Mouse (Mus musculus) G1E (cell line): Measurements from ENCODE around the gene Vmn1r196. TPM values are rescaled to one million over a fixed set of nuclear protein-coding genes. Genes with fewer than 3 reads are reported as not detected.

Experiments
- ATAC-seq: 2 replicates; pipeline ENCODE4 v1.8.0; 2016; ENCODE audit warnings: mild to moderate bottlenecking; ENCODE audit not compliant: insufficient number of reproducible peaks, poor library complexity, low FRiP score, severe bottlenecking; ENCODE audit errors: extremely low read depth
- DNase-seq: peaks from one replicate; pipeline ENCODE4 v3.0.0; 2012; ENCODE audit warnings: low spot score
- H3K27me3 ChIP-seq: 2 replicates; pipeline ENCODE4 v1.6.1; 2012; ENCODE audit warnings: mild to moderate bottlenecking, low read length, inconsistent platforms; ENCODE audit not compliant: insufficient read depth
- H3K36me3 ChIP-seq: replicated peaks from 2 replicates; pipeline ENCODE3; 2012; ENCODE audit warnings: mild to moderate bottlenecking, inconsistent platforms
- H3K4me1 ChIP-seq: 2 replicates; pipeline ENCODE4 v1.6.1; 2012; ENCODE audit warnings: low read depth, low read length, inconsistent platforms, mixed read lengths; ENCODE audit not compliant: insufficient read depth
- H3K4me3 ChIP-seq: 2 replicates; pipeline ENCODE4 v1.5.1; 2012; ENCODE audit warnings: low read depth, mild to moderate bottlenecking, inconsistent platforms, low read length, moderate library complexity, mixed read lengths
- H3K9me3 ChIP-seq: replicated peaks from 2 replicates; pipeline ENCODE4 v1.6.1; 2012; ENCODE audit warnings: inconsistent platforms
- CTCF ChIP-seq: IDR thresholded peaks from 2 replicates; pipeline ENCODE4 v1.5.1; 2012; ENCODE audit warnings: low read depth, low read length, inconsistent platforms, mixed read lengths
- GATA1 ChIP-seq: IDR thresholded peaks from 2 replicates; pipeline ENCODE4 v1.6.1; 2012; ENCODE audit warnings: borderline replicate concordance, low read length, inconsistent platforms, mixed read lengths
- GATA2 ChIP-seq: IDR thresholded peaks from 2 replicates; pipeline ENCODE4 v1.6.1; 2012; ENCODE audit warnings: low read depth, low read length, inconsistent platforms, borderline replicate concordance
- POLR2AphosphoS5 ChIP-seq: IDR thresholded peaks from 2 replicates; pipeline ENCODE4 v1.6.1; 2012; ENCODE audit warnings: low read depth, low read length, inconsistent platforms; ENCODE audit not compliant: insufficient replicate concordance
- TAL1 ChIP-seq: conservative IDR thresholded peaks from 2 replicates; pipeline ENCODE4 v1.6.1; 2012; ENCODE audit warnings: low read depth, low read length, inconsistent platforms, mixed read lengths
- polyA plus RNA-seq: library from polyadenylated mRNA; stranded (reverse); fragments of >175 nt; gene quantifications from 2 replicates; pipeline ENCODE4 v1.2.3, GENCODE M21; 2012
- total RNA-seq, 2 experiments: library from RNA; stranded (forward) in 1 of 2; stranded (reverse) in 1 of 2; fragments of 200-1000 nt in 1 of 2; fragments of >200 nt in 1 of 2; fragmentation: Nextera tagmentation in 1 of 2; gene quantifications; 2 replicates each; pipeline ENCODE4 v1.2.3; 2014 to 2017

Vmn1r196 gene
- total and polyA plus RNA-seq, 3 experiments: 0.05 TPM; not detected in 2

- ATAC-seq: no peak
These were observed 27.6 kb downstream of the Vmn1r196 start for GRCm38 (mm10) chr13:22317366-22317765.

DNA sequence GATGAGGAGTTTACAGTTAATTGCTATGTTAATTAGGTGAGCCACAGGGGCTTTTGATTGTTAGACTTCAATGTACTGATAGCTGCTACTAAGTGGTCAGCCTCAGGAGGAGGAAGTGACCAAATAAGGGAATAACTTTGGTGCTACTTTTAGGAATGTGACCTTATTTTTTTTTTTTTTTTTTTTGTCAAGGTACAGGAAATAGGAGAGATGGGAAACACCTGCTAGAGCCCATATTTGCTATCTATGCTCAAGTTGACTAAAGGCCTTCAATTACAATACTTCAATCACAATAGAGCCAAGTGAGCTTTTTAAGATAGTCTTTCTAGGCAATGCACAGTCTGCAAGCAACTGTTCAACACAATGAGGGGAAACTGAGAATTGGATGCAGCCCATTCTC is 30.4 kb downstream of the Vmn1r196 start:
- Histone ChIP-seq H3K4me1 (no peaks in the 10 kb centered on the region), H3K36me3 (no peaks in the 10 kb centered on the region), H3K4me3 (no peak overlapping the region), H3K27me3 (no peaks in the 10 kb centered on the region), H3K9me3 (no peaks in the 10 kb centered on the region)
- DNase-seq (no peak), ATAC-seq (no peak)
- TF ChIP-seq TAL1 (no peak), GATA2 (no peak), POLR2AphosphoS5 (no peak), CTCF (no peak), GATA1 (no peak)

More at GRCm38 (mm10) chr13:22317366-22317765, 27.6 kb downstream of the Vmn1r196 start:
- H3K36me3 ChIP-seq: no peaks in the 10 kb centered on the region
- DNase-seq: no peak
- H3K4me3 ChIP-seq: no peak overlapping the region
- H3K27me3 ChIP-seq: no peaks in the 10 kb centered on the region
- H3K9me3 ChIP-seq: no peaks in the 10 kb centered on the region
- TF ChIP-seq GATA2 (no peak), TAL1 (no peak), CTCF (no peak), GATA1 (no peak), POLR2AphosphoS5 (no peak)
- no peaks in the 10 kb centered on the region for H3K4me1 ChIP-seq

DNA sequence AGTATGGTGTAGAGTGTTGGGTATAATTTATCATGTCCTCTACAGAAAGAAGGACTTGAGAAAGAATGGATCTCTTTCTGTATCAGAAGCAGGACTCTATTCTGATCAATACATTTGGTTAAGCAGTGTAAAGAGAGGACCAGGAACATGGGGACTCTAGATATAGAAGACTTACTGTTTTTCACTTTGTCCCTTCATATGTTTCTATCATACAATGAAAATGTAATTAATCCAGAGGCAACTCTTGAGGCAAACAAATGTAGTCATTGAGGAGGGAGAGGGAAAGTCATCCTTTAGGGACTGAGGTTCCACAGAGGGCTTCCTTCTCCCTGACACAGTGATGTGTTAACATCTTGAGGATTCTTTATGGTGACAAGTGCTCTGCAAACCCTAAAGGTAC is 34.6 kb downstream of the Vmn1r196 start, which contains the start of gene Vmn1r197:
Gene Vmn1r197 (plus strand): TSS at position 301 of the 400 bp plus-strand sequence.
- TF ChIP-seq CTCF (no peak), TAL1 (no peak), GATA2 (no peak), GATA1 (no peak), POLR2AphosphoS5 (no peak)
- Histone ChIP-seq H3K27me3 (no peaks in the 10 kb centered on the region), H3K9me3 (no peaks in the 10 kb centered on the region), H3K4me3 (no peak within 1 kb of the TSS), H3K36me3 (no peaks in the 10 kb centered on the region), H3K4me1 (no peaks in the 10 kb centered on the region)
- DNase-seq (no peak), ATAC-seq (no peak)

DNA sequence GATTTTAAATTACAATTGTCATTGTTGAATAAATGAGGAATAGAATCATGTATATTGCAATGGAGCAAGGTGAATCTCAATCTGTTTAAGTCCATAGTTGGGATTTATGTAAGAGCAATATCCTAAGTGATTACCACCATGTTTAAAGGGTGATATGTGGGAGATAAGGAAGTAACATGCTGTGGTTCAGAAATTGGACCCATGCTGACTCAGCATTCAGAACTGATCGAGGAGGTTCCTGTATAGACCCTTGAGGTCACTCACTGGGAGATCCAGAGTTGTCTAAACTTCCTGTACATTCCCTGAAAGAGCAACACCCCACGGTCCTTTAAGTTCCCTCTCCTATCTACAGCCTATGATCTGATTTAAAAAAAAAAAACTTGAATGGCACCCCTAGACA is 43.5 kb downstream of the Vmn1r196 start:
- no peaks in the 10 kb centered on the region for H3K4me1 ChIP-seq
- no peaks in the 10 kb centered on the region for H3K9me3 ChIP-seq
- no peak overlapping the region for H3K4me3 ChIP-seq
- no peaks in the 10 kb centered on the region for H3K27me3 ChIP-seq
- TF ChIP-seq POLR2AphosphoS5: no peak
- no peak for TF ChIP-seq GATA1
- TF ChIP-seq CTCF: no peak
- DNase-seq (no peak), ATAC-seq (no peak)
- no peaks in the 10 kb centered on the region for H3K36me3 ChIP-seq

DNA sequence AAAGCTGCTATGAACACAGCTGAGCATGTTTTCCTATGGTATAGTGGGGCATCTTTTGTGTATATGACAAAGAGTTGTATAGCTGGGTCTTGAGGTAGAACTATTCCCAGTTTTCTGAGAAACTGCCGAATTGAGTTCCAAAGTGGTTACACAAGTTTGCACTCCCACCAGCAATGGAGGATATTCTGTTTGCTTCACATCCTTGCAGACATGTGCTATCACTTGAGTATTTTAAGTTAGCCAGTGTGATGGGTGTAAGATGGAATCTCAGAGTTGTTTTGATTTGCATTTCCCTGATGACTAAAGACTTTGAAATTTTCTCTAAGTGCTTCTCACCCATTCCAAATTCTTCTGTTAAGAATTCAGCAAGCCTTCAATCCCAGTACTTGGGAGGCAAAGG is 45.8 kb downstream of the Vmn1r196 start:
- Histone ChIP-seq H3K27me3 (no peaks in the 10 kb centered on the region), H3K4me3 (no peak overlapping the region), H3K9me3 (no peaks in the 10 kb centered on the region), H3K4me1 (no peaks in the 10 kb centered on the region), H3K36me3 (no peaks in the 10 kb centered on the region)
- TF ChIP-seq CTCF (no peak), GATA2 (no peak), GATA1 (no peak), POLR2AphosphoS5 (no peak)
- no peak for ATAC-seq
- DNase-seq: no peak

Other genes starting within 250 kb of the Vmn1r196 start
- 26.2 and 52.2 TPM in 2 replicates for gene Hist1h4i, start 248.6 kb upstream of the Vmn1r196 start, total RNA-seq (2014; fragmentation: Nextera tagmentation)
- gene Hist1h4i, start 248.6 kb upstream of the Vmn1r196 start, total RNA-seq (2017): 284 and 309 TPM in 2 replicates
- gene Hist1h4i, start 248.6 kb upstream of the Vmn1r196 start, polyA plus RNA-seq: 12.6 and 17.3 TPM in 2 replicates
- 141 and 253 TPM in 2 replicates for gene Hist1h2ag, start 247.0 kb upstream of the Vmn1r196 start, total RNA-seq (2014; fragmentation: Nextera tagmentation)
- 901 and 1,517 TPM in 2 replicates for gene Hist1h2ag, start 247.0 kb upstream of the Vmn1r196 start, total RNA-seq (2017)
- gene Hist1h2ag, start 247.0 kb upstream of the Vmn1r196 start, polyA plus RNA-seq: 27.9 and 53.3 TPM in 2 replicates
- gene Hist1h2bj, start 246.7 kb upstream of the Vmn1r196 start, total RNA-seq (2014; fragmentation: Nextera tagmentation): 9.0 and 49.5 TPM in 2 replicates
- 205 and 369 TPM in 2 replicates for gene Hist1h2bj, start 246.7 kb upstream of the Vmn1r196 start, total RNA-seq (2017)
- 10.5 and 40.6 TPM in 2 replicates for gene Hist1h2bj, start 246.7 kb upstream of the Vmn1r196 start, polyA plus RNA-seq
- not detected in 2 replicates for gene Vmn1r188, start 205.5 kb upstream of the Vmn1r196 start, total RNA-seq (2014; fragmentation: Nextera tagmentation)
- gene Vmn1r188, start 205.5 kb upstream of the Vmn1r196 start, total RNA-seq (2017): under 0.01 TPM in 1 of 2 replicates, not detected in the other
- not detected in 2 replicates for gene Vmn1r188, start 205.5 kb upstream of the Vmn1r196 start, polyA plus RNA-seq
- not detected in 2 replicates for gene Vmn1r189, start 184.1 kb upstream of the Vmn1r196 start, total RNA-seq (2014; fragmentation: Nextera tagmentation)
- gene Vmn1r189, start 184.1 kb upstream of the Vmn1r196 start, total RNA-seq (2017): 0.33 TPM in 1 of 2 replicates, not detected in the other
- not detected in 2 replicates for gene Vmn1r189, start 184.1 kb upstream of the Vmn1r196 start, polyA plus RNA-seq
- not detected in 2 replicates for gene Vmn1r191, start 106.0 kb upstream of the Vmn1r196 start, total RNA-seq (2014; fragmentation: Nextera tagmentation)
- gene Vmn1r191, start 106.0 kb upstream of the Vmn1r196 start, total RNA-seq (2017): 0.12 and 0.16 TPM in 2 replicates
- not detected in 2 replicates for gene Vmn1r191, start 106.0 kb upstream of the Vmn1r196 start, polyA plus RNA-seq
- gene Vmn1r192, start 98.8 kb upstream of the Vmn1r196 start, total RNA-seq (2014; fragmentation: Nextera tagmentation): not detected in 2 replicates
- 0.11 and 0.12 TPM in 2 replicates for gene Vmn1r192, start 98.8 kb upstream of the Vmn1r196 start, total RNA-seq (2017)
- gene Vmn1r192, start 98.8 kb upstream of the Vmn1r196 start, polyA plus RNA-seq: not detected in 2 replicates
- not detected in 2 replicates for gene Vmn1r193, start 66.8 kb upstream of the Vmn1r196 start, total RNA-seq (2014; fragmentation: Nextera tagmentation)
- 0.05 and 0.06 TPM in 2 replicates for gene Vmn1r193, start 66.8 kb upstream of the Vmn1r196 start, total RNA-seq (2017)
- not detected in 2 replicates for gene Vmn1r193, start 66.8 kb upstream of the Vmn1r196 start, polyA plus RNA-seq
- not detected in 2 replicates for gene Vmn1r194, start 45.7 kb upstream of the Vmn1r196 start, total RNA-seq (2014; fragmentation: Nextera tagmentation)
- not detected in 2 replicates for gene Vmn1r194, start 45.7 kb upstream of the Vmn1r196 start, total RNA-seq (2017)
- not detected in 2 replicates for gene Vmn1r194, start 45.7 kb upstream of the Vmn1r196 start, polyA plus RNA-seq
- gene Vmn1r195, start 19.4 kb upstream of the Vmn1r196 start, total RNA-seq (2014; fragmentation: Nextera tagmentation): not detected in 2 replicates
- 0.12 TPM in 1 of 2 replicates, not detected in the other for gene Vmn1r195, start 19.4 kb upstream of the Vmn1r196 start, total RNA-seq (2017)
- not detected in 2 replicates for gene Vmn1r195, start 19.4 kb upstream of the Vmn1r196 start, polyA plus RNA-seq
- gene Vmn1r197, start 34.7 kb downstream of the Vmn1r196 start, total RNA-seq (2014; fragmentation: Nextera tagmentation): not detected in 2 replicates
- gene Vmn1r197, start 34.7 kb downstream of the Vmn1r196 start, total RNA-seq (2017): 0.22 TPM in 1 of 2 replicates, not detected in the other
- 0.08 TPM in 1 of 2 replicates, not detected in the other for gene Vmn1r197, start 34.7 kb downstream of the Vmn1r196 start, polyA plus RNA-seq
- gene Vmn1r198, start 60.4 kb downstream of the Vmn1r196 start, total RNA-seq (2014; fragmentation: Nextera tagmentation): not detected in 2 replicates
- 0.06 and 0.11 TPM in 2 replicates for gene Vmn1r198, start 60.4 kb downstream of the Vmn1r196 start, total RNA-seq (2017)
- not detected in 2 replicates for gene Vmn1r198, start 60.4 kb downstream of the Vmn1r196 start, polyA plus RNA-seq
- not detected in 2 replicates for gene Vmn1r199, start 89.9 kb downstream of the Vmn1r196 start, total RNA-seq (2014; fragmentation: Nextera tagmentation)
- gene Vmn1r199, start 89.9 kb downstream of the Vmn1r196 start, total RNA-seq (2017): 0.05 and 0.06 TPM in 2 replicates
- gene Vmn1r199, start 89.9 kb downstream of the Vmn1r196 start, polyA plus RNA-seq: not detected in 2 replicates
- not detected in 2 replicates for gene Vmn1r200, start 100.5 kb downstream of the Vmn1r196 start, total RNA-seq (2014; fragmentation: Nextera tagmentation)
- gene Vmn1r200, start 100.5 kb downstream of the Vmn1r196 start, total RNA-seq (2017): 0.22 TPM in 1 of 2 replicates, not detected in the other
- not detected in 2 replicates for gene Vmn1r200, start 100.5 kb downstream of the Vmn1r196 start, polyA plus RNA-seq
- gene Vmn1r201, start 182.0 kb downstream of the Vmn1r196 start, total RNA-seq (2014; fragmentation: Nextera tagmentation): not detected in 2 replicates
- gene Vmn1r201, start 182.0 kb downstream of the Vmn1r196 start, total RNA-seq (2017): 0.05 and 0.17 TPM in 2 replicates
- not detected in 2 replicates for gene Vmn1r201, start 182.0 kb downstream of the Vmn1r196 start, polyA plus RNA-seq
- gene Vmn1r202, start 215.5 kb downstream of the Vmn1r196 start, total RNA-seq (2014; fragmentation: Nextera tagmentation): not detected in 2 replicates
- gene Vmn1r202, start 215.5 kb downstream of the Vmn1r196 start, total RNA-seq (2017): 0.05 and 0.06 TPM in 2 replicates
- not detected in 2 replicates for gene Vmn1r202, start 215.5 kb downstream of the Vmn1r196 start, polyA plus RNA-seq
- gene Vmn1r203, start 228.2 kb downstream of the Vmn1r196 start, total RNA-seq (2014; fragmentation: Nextera tagmentation): not detected in 2 replicates
- 0.12 and 0.27 TPM in 2 replicates for gene Vmn1r203, start 228.2 kb downstream of the Vmn1r196 start, total RNA-seq (2017)
- not detected in 2 replicates for gene Vmn1r203, start 228.2 kb downstream of the Vmn1r196 start, polyA plus RNA-seq